9 mouse cellular contexts compared by ENCODE assay signal in genomic region chr10:68842023-68842735, GRCm38 (mm10).
DNase-seq lines count a peak whose midpoint lies in the region; ATAC-seq and TF ChIP-seq lines count a peak whose summit lies in the region.
"Had no signal": no experiment of that assay in that cellular context is flagged by ENCODE, and none has a peak within 500 bp of the region (broad histone marks: within the 10 kb centered on the region; RNA-seq: fewer than 3 reads in every experiment).

No protein-coding gene starts in this region.

- no peaks in the 10 kb centered on the region for H3K36me3 ChIP-seq in hindbrain, embryonic 15.5 days
- no peaks in the 10 kb centered on the region for H3K36me3 ChIP-seq in hindbrain, embryonic 16.5 days (ENCODE audit: control insufficient read depth, insufficient read depth, low read length)
- no peaks in the 10 kb centered on the region for H3K36me3 ChIP-seq in heart, embryonic 14.5 days (ENCODE audit: control insufficient read depth, insufficient read depth, low read length)
- no peaks in the 10 kb centered on the region for H3K36me3 ChIP-seq in midbrain, postnatal 0 days (ENCODE audit: insufficient read depth, low read length)
- H3K36me3 ChIP-seq: limb, embryonic 15.5 days had no signal

- H3K4me2 ChIP-seq in hindbrain, embryonic 15.5 days = peak overlapping the region; percentile 27
- no peak overlapping the region for H3K4me2 ChIP-seq in hindbrain, embryonic 16.5 days (ENCODE audit: low read length)
- peak overlapping the region; percentile 62 for H3K4me2 ChIP-seq in heart, embryonic 14.5 days (ENCODE audit: low read length)
- H3K4me2 ChIP-seq in midbrain, postnatal 0 days (ENCODE audit: low read depth, low read length, poor library complexity, severe bottlenecking) = peak overlapping the region; percentile 12; the same call in 1 of the 2 replicates
- H3K4me2 ChIP-seq: limb, embryonic 15.5 days had no signal

- no peak for ATAC-seq in hindbrain, embryonic 15.5 days (ENCODE audit: low FRiP score, low read depth)
- ATAC-seq in hindbrain, embryonic 16.5 days = no peak
- ATAC-seq in heart, embryonic 14.5 days (ENCODE audit: insufficient number of reproducible peaks, insufficient read depth, low FRiP score, low read depth) = no peak
- ATAC-seq in midbrain, postnatal 0 days (ENCODE audit: low FRiP score) = no peak

- H3K9ac ChIP-seq in hindbrain, embryonic 15.5 days = no peak overlapping the region
- no peak overlapping the region for H3K9ac ChIP-seq in hindbrain, embryonic 16.5 days (ENCODE audit: low read depth, low read length)
- H3K9ac ChIP-seq in heart, embryonic 14.5 days (ENCODE audit: low read length) = peak overlapping the region; percentile 52
- H3K9ac ChIP-seq in midbrain, postnatal 0 days (replicated peaks; ENCODE audit: low read length, poor library complexity, severe bottlenecking) = no peak overlapping the region
- H3K9ac ChIP-seq: limb, embryonic 15.5 days had no signal

- TF ChIP-seq CTCF in midbrain, postnatal 0 days (IDR thresholded peaks at IDR 0.05) = no peak

- peak; percentile 8 to 39 for DNase-seq in kidney, postnatal 4 days
- no peak for DNase-seq in midbrain, postnatal 0 days (ENCODE audit: low spot score)
- DNase-seq in thymus, postnatal 25 days = no peak
- DNase-seq in layer of hippocampus, postnatal 14 days (ENCODE audit: low spot score in 2 of 2) = no peak
- no peak for DNase-seq in right cerebral cortex, postnatal 25 days

- H3K9me3 ChIP-seq in hindbrain, embryonic 15.5 days = no peaks in the 10 kb centered on the region
- H3K9me3 ChIP-seq in hindbrain, embryonic 16.5 days (ENCODE audit: control insufficient read depth, low read length) = no peaks in the 10 kb centered on the region
- no peaks in the 10 kb centered on the region for H3K9me3 ChIP-seq in heart, embryonic 14.5 days (ENCODE audit: control insufficient read depth, low read length)
- H3K9me3 ChIP-seq in midbrain, postnatal 0 days (ENCODE audit: low read length) = no peaks in the 10 kb centered on the region
- H3K9me3 ChIP-seq: limb, embryonic 15.5 days had no signal

- H3K27ac ChIP-seq in hindbrain, embryonic 15.5 days (replicated peaks) = 0 out of 2 replicates have a peak overlapping the region, but pooled peaks have one; percentile 25
- no peak overlapping the region for H3K27ac ChIP-seq in hindbrain, embryonic 16.5 days (ENCODE audit: low read depth, low read length)
- peak overlapping the region; percentile 66 to 79 for H3K27ac ChIP-seq in heart, embryonic 14.5 days (replicated peaks in 1 of 2; ENCODE audit: control insufficient read depth in 1 of 2, insufficient read depth in 1 of 2, low read depth in 2 of 2, low read length in 2 of 2)
- H3K27ac ChIP-seq in midbrain, postnatal 0 days (ENCODE audit: low read depth, low read length) = no peak overlapping the region
- H3K27ac ChIP-seq: limb, embryonic 15.5 days had no signal

- H3K4me1 ChIP-seq in hindbrain, embryonic 15.5 days (replicated peaks) = no peaks in the 10 kb centered on the region; the same call in 1 of the 2 replicates
- no peaks in the 10 kb centered on the region; the same call in 1 of the 2 replicates for H3K4me1 ChIP-seq in hindbrain, embryonic 16.5 days (ENCODE audit: control insufficient read depth, insufficient read depth, low read depth, low read length)
- peaks cover 0 to 15% of the 10 kb centered on the region in 2 experiments; a peak in 3 of 4 replicates for H3K4me1 ChIP-seq in heart, embryonic 14.5 days (ENCODE audit: control insufficient read depth in 2 of 2, insufficient read depth in 2 of 2, low read length in 2 of 2)
- H3K4me1 ChIP-seq in midbrain, postnatal 0 days (ENCODE audit: insufficient read depth, low read length) = no peaks in the 10 kb centered on the region
- H3K4me1 ChIP-seq: limb, embryonic 15.5 days had no signal

- H3K27me3 ChIP-seq in hindbrain, embryonic 15.5 days = no peaks in the 10 kb centered on the region
- no peaks in the 10 kb centered on the region for H3K27me3 ChIP-seq in hindbrain, embryonic 16.5 days (replicated peaks; ENCODE audit: control insufficient read depth, insufficient read depth, low read length)
- no peaks in the 10 kb centered on the region for H3K27me3 ChIP-seq in heart, embryonic 14.5 days (ENCODE audit: control insufficient read depth, insufficient read depth, low read length)
- no peaks in the 10 kb centered on the region for H3K27me3 ChIP-seq in midbrain, postnatal 0 days (ENCODE audit: insufficient read depth, low read length)
- H3K27me3 ChIP-seq: limb, embryonic 15.5 days had no signal

- no peak overlapping the region for H3K4me3 ChIP-seq in hindbrain, embryonic 15.5 days
- H3K4me3 ChIP-seq in hindbrain, embryonic 16.5 days (ENCODE audit: low read length) = no peak overlapping the region
- H3K4me3 ChIP-seq in heart, embryonic 14.5 days (ENCODE audit: control insufficient read depth in 1 of 2, insufficient read depth in 1 of 2, low read depth in 1 of 2, low read length in 2 of 2) = peak overlapping the region in 1 of 2 experiments; percentile 18; a peak in 2 of 4 replicates
- no peak overlapping the region for H3K4me3 ChIP-seq in midbrain, postnatal 0 days (ENCODE audit: low read depth, low read length)
- H3K4me3 ChIP-seq: limb, embryonic 15.5 days had no signal

- 38% methylated on average over 13 of the region's 13 CpGs for WGBS in hindbrain, embryonic 15.5 days
- 42% methylated on average over 13 of the region's 13 CpGs for WGBS in hindbrain, embryonic 16.5 days
- 25% methylated on average over 13 of the region's 13 CpGs for WGBS in heart, embryonic 14.5 days
- WGBS in midbrain, postnatal 0 days = 36% methylated on average over 13 of the region's 13 CpGs

Comparison
In these comparisons a context has a peak if more than half of its experiments do, and no peak if none do; other contexts are left out.
1. H3K27ac ChIP-seq: peak in hindbrain, embryonic 15.5 days (single experiment) and heart, embryonic 14.5 days (2 of 2); none in hindbrain, embryonic 16.5 days (single experiment) and midbrain, postnatal 0 days (single experiment).
2. DNase-seq: peak in kidney, postnatal 4 days (2 of 2); none in midbrain, postnatal 0 days (single experiment), thymus, postnatal 25 days (single experiment), layer of hippocampus, postnatal 14 days (0 of 2) and right cerebral cortex, postnatal 25 days (single experiment).